Mouse (Mus musculus): ENCODE results near the gene Mynn. TPM values are rescaled to one million over a fixed set of nuclear protein-coding genes. Genes with fewer than 3 reads are reported as not detected.

The Mynn gene
- total RNA-seq (2023), result 10 to 100 TPM; 65.8 to 79.6 TPM

DNA sequence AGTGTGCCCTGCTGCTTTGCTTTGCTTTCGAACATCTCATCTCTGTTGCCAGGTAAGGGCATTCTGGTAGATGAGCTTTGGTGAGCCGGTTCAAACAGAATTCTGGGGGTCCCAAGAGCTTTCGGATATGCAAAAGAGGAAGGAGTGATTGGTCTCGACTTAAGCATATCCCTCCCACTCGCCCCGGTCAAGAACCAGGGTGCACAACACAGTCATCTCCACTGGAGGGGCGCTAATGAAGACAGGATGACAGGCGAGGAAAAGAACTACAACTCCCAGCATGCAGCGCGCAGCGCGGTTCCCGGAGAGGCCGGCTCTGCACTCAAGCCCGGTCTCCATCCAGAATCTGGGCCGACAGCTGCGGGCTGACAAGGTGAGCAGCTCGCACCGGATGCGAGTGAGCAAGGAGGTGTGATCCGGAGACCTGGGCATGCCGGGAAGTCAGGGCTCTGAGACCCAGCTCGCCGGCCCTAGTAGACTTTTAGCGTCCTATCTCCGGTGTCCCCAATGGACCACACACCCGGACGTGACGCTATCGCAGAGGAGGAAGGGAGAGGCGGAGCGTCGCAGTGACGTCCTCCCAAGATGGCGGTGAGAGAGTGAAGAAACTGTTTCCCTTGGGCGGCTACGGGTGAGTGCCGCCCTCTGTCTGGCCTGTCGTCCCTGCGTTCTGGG is at the start of gene Mynn:
Gene Mynn, plus strand, starts transcription at position 1 of the 675 bp plus-strand sequence.

DNA sequence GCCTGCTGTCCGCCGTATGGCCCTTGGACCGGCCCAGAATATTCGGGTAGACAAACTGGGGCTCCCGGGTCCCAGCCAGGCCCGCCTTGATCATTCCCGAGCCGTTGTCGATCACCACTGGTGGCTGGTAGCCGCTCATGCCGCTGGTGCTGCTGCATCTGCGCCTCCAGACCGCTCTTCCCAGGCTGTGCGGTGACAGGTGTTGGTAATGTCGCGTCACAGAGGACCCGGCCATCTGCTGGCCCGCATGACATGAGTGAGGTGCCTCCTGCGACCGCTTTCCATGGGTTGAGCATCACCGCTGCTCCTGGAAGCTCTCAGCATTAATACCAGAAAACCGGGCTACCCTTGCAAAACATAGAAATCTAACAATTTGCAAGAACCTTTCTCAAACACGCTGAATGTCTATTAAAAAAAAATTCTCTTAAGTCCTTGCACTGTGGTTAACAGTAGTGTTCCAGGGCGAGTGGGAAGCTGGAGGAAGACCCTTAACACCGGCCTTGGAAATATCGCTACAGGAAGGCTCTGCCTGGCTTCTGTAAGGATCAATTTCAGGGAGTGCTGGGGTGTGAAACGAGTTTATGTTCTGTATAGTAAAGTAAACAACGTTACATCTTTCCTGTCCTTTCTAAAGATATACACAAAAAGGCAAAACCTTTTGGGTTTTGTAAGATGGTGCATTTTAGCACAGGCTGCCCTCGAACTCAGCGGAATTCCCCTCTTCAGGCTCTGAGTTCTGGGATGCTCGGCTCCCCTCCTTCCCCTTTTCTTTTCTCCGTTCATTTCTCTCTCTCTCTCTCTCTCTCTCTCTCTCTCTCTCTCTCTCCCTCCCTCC is 1.9 kb upstream of the Mynn start, which contains the start of gene Actrt3:
Gene Actrt3, minus strand, starts transcription at position 229 of the 835 bp plus-strand sequence.

DNA sequence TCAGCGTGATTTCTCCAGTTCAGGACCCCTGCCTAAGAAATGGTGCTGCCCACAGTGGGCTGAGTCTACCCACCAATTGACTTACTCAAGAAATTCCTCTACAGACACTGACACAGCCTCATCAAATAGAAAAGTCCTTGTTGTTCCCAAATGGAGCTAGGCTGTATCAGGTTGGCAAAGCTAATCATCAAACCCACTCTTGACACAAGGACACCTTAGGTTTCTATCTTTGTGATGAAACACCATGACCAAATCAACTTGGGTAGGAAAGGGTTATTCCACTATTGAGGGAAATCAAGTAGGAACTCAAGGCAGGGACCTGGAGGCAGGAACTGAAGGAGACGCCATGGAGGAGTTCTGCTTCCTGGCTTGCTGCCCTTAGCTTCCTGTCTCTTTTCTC is 42.3 kb downstream of the Mynn start, which contains the start of gene Lrriq4:
Gene Lrriq4, plus strand, starts transcription at position 301 of the 400 bp plus-strand sequence.

DNA sequence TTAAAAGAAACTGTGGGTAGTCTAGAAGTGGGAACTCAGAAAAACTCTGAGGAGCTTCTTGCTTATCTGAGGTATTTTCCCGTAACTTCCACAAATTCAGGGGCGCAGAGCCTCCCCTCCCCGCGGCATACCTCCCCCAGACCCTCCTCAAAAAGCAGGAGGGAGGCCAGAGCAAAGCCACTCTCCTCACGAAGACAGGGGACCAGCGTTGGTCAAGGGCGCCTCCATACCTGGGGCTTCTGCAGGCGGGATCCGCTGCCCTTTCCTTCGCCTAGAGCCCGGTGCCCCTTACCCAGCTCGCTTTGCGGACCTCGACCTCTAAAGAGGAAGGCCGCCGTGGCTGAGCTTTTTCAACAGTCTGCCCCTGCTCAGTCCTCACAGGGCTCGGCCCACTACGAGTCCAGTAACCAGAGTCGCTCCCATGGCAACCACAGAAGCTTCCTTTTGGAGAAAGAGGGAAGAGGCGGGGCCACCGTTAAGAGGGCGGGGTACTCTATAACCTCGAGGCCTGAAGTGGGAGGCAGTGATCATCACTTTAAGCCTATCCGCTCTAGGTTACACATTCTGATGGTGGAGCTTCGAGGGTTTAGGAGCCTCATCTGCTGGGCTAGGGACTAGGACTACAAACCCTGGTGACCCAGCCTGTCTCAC is 45.7 kb downstream of the Mynn start, which contains the start of gene Lrrc34:
Gene Lrrc34, minus strand, starts transcription at position 430 of the 651 bp plus-strand sequence.

Other genes with a start within 250 kb of the Mynn start
- gene Mecom, start 54.1 kb upstream of the Mynn start, total RNA-seq (2023), result not detected
- gene Actrt3, start 2.1 kb upstream of the Mynn start, total RNA-seq (2023), result 1 to 10 TPM in 1 of 2 experiments, under 1 TPM in 1; 0.35 to 1.1 TPM
- not detected for gene Lrriq4, start 42.4 kb downstream of the Mynn start, total RNA-seq (2023)
- not detected for gene Lrrc34, start 45.8 kb downstream of the Mynn start, total RNA-seq (2023)
- not detected for gene Lrrc31, start 97.8 kb downstream of the Mynn start, total RNA-seq (2023)
- gene Samd7, start 144.2 kb downstream of the Mynn start, total RNA-seq (2023), result not detected
- gene Sec62, start 190.8 kb downstream of the Mynn start, total RNA-seq (2023), result 10 to 100 TPM; 67.7 to 74.0 TPM

All from B cell, adult 67 days (primary cell).